Mouse (Mus musculus) liver, postnatal 0 days (tissue): ENCODE measurements around the gene S100a10. TPM values are rescaled to one million over a fixed set of nuclear protein-coding genes. Genes with fewer than 3 reads are reported as not detected.

Source experiments
- ATAC-seq: fragments of 200-750 bp; cut with Nextera tagmentation; 2 replicates; pipeline ENCODE4 v1.8.0; 2017; ENCODE audit warnings: mild to moderate bottlenecking, moderate library complexity
- DNase-seq: peaks from one replicate; pipeline ENCODE4 v3.0.0-alpha.2; 2016
- H3K27ac ChIP-seq: fragments of 300-500 bp; sonication (generic); 2 replicates; pipeline ENCODE4 v1.5.1; 2014; ENCODE audit warnings: antibody characterized with exemption, moderate library complexity, mild to moderate bottlenecking, low read depth
- H3K27me3 ChIP-seq: fragments of 300-500 bp; sonication (generic); 2 replicates; pipeline ENCODE4 v1.6.1; 2014; ENCODE audit warnings: low read length, control low read depth, mixed read lengths; ENCODE audit not compliant: insufficient read depth
- H3K36me3 ChIP-seq: fragments of 300-500 bp; sonication (generic); replicated peaks from 2 replicates; pipeline ENCODE4 v1.6.1; 2014; ENCODE audit warnings: mild to moderate bottlenecking, control low read depth, low read length, moderate library complexity, mixed read lengths; ENCODE audit not compliant: insufficient read depth
- H3K4me1 ChIP-seq: fragments of 300-500 bp; sonication (generic); 2 replicates; pipeline ENCODE4 v1.6.1; 2014; ENCODE audit warnings: antibody characterized with exemption, mild to moderate bottlenecking, control low read depth; ENCODE audit not compliant: insufficient read depth
- H3K4me2 ChIP-seq: fragments of 300-500 bp; sonication (generic); 2 replicates; pipeline ENCODE4 v1.6.1; 2014; ENCODE audit warnings: low read depth, mild to moderate bottlenecking, low read length, moderate library complexity, mixed read lengths
- H3K4me3 ChIP-seq: fragments of 300-500 bp; sonication (generic); 2 replicates; pipeline ENCODE4 v1.5.1; 2014; ENCODE audit warnings: low read depth, low read length
- H3K9ac ChIP-seq: fragments of 300-500 bp; sonication (generic); replicated peaks from 2 replicates; pipeline ENCODE4 v1.6.1; 2014; ENCODE audit warnings: mild to moderate bottlenecking, moderate library complexity
- H3K9me3 ChIP-seq: fragments of 300-500 bp; sonication (generic); 2 replicates; pipeline ENCODE4 v1.6.1; 2016; ENCODE audit warnings: mild to moderate bottlenecking, control low read depth, low read length, mixed read lengths
- CTCF ChIP-seq: sonication (generic); IDR thresholded peaks from 2 replicates; pipeline ENCODE4 v1.5.1; 2016; ENCODE audit warnings: antibody characterized with exemption, low read depth
- EP300 ChIP-seq: IDR thresholded peaks from 2 replicates; pipeline ENCODE4 v1.6.1; 2016; ENCODE audit warnings: antibody characterized with exemption, low read depth, mild to moderate bottlenecking
- WGBS: fragments of 180-500 bp; shearing (Covaris S2); extraction: QIAGEN DNeasy Blood & Tissue Kit; methylation state at CpG from one replicate; pipeline ENCODE4 v1.1.7; 2014; ENCODE audit not compliant: insufficient replicate concordance; 5-methylcytosine and 5-hydroxymethylcytosine counted together
- polyA plus RNA-seq: library from polyadenylated mRNA; unstranded; fragments of >200 nt; fragmentation: Nextera tagmentation; extraction: Ambion mirVana; gene quantifications from 2 replicates; pipeline ENCODE4 v1.2.1, GENCODE M21; 2015

Gene S100a10
- polyA plus RNA-seq, 1 experiment from 2014 or later: 75.4 TPM

DNA sequence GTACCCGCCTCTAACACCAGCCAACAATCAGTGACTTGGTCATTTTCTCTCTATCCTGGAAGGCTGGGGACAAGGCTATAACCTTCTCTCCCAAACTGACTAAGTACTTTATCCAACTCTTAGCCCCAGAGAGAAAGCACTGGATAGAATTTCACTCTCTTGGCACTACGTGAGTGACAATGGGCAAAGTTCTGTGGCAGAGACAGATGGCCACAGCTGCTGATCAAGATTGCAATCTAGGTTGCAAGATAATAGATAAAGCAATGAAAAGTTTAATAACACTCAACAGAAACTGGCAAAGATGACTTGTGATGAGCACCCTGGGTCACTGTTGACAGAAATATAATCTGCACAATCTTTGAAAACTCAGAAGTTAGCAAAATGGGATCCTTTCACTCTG, 14.2 kb downstream of the S100a10 start:
- Histone ChIP-seq H3K4me3 (no peak overlapping the region), H3K27me3 (no peaks in the 10 kb centered on the region), H3K9me3 (no peaks in the 10 kb centered on the region), H3K4me2 (no peak overlapping the region), H3K9ac (no peak overlapping the region), H3K4me1 (no peaks in the 10 kb centered on the region), H3K27ac (no peak overlapping the region), H3K36me3 (no peaks in the 10 kb centered on the region; the same call in 1 of the 2 replicates)
- DNase-seq (no peak), ATAC-seq (no peak)
- no peak for TF ChIP-seq EP300
- no peak for TF ChIP-seq CTCF
- WGBS: 63% methylated on average over 2 of the region's 2 CpGs

DNA sequence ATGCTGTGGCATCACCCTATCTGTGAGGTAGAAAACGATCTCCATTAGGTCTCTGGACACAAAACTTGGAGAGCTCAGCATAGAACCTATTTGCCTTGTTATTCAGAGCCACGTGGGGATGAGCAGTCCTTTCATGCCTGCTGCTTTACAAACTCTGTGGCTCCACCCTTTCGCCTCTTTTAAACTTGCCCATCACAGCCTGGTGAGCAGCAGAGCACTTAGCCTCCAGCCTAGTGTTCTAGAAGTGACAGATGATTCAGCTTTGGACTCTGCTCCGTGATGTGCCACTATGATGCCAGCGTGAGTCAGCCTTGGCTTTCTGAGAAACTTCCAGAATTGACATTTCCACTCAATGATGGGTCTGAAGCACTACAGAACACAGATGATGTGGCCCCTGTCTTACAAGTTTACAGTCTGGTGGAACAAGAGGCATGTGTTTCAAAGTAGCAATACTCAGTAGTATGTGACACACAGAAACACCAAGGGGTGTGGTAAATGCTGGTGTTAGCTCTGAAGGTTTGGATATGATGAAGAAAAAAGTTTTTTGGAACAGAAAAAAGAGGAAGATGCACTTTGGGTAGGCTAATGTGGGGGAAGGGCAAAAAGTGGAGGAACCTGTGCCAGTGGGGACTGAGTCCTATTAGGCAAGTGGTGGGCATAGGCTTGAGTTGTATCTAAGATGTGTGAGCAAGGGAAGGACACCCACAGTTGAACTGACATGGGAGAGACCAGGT, 17.3 kb downstream of the S100a10 start:
- Histone ChIP-seq H3K27me3 (no peaks in the 10 kb centered on the region), H3K4me3 (no peak overlapping the region), H3K36me3 (no peaks in the 10 kb centered on the region), H3K4me1 (no peaks in the 10 kb centered on the region), H3K9me3 (no peaks in the 10 kb centered on the region), H3K27ac (no peak overlapping the region), H3K4me2 (no peak overlapping the region), H3K9ac (no peak overlapping the region)
- WGBS: 63% methylated on average over 5 of the region's 5 CpGs
- TF ChIP-seq EP300 (no peak), CTCF (no peak)
- no peak for ATAC-seq
- no peak for DNase-seq

DNA sequence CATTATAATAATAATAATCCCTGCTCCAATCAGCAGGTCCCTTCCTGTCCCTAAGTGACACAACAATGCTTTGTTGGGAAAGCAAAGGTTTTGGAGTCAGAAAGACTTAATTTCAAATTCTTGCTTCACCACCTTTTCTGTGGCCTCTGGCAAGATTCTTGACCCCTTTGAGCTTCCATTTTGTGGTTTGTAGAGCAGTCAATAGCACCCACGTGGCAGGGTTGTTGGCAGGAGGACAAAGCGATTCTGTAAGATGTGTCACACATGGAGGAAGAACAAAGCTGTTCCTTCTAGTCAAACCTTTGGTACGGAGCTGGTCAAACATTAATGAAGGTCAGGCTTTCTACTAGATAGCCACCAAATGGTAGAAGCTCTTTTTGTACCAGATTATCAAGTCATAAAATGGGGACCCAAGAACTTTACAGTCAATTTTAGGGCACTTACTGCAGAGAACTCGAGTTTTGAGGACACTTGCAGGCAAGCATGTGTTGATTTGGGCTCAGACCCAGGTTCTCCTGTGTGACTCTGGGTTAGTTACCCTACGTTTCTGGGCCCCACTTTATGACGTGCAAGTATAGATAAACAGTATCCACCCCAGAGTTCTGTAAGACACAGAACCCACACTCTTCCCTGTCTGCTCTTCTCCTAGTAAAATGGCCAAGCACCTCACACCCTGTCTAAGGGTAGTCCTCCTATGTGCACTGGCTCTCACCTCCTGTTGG, 24.6 kb downstream of the S100a10 start:
- H3K4me1 ChIP-seq: no peaks in the 10 kb centered on the region
- no peaks in the 10 kb centered on the region for H3K9me3 ChIP-seq
- no peak overlapping the region for H3K4me2 ChIP-seq
- no peak overlapping the region for H3K4me3 ChIP-seq
- no peaks in the 10 kb centered on the region for H3K27me3 ChIP-seq
- TF ChIP-seq EP300: peak; percentile 29; the same call in 1 of the 2 replicates
- no peak for TF ChIP-seq CTCF
- no peaks in the 10 kb centered on the region for H3K36me3 ChIP-seq
- WGBS: 54% methylated on average over 6 of the region's 6 CpGs
- ATAC-seq (peak; percentile 66), DNase-seq (peak; percentile 51)
- no peak overlapping the region for H3K27ac ChIP-seq
- H3K9ac ChIP-seq: no peak overlapping the region

DNA sequence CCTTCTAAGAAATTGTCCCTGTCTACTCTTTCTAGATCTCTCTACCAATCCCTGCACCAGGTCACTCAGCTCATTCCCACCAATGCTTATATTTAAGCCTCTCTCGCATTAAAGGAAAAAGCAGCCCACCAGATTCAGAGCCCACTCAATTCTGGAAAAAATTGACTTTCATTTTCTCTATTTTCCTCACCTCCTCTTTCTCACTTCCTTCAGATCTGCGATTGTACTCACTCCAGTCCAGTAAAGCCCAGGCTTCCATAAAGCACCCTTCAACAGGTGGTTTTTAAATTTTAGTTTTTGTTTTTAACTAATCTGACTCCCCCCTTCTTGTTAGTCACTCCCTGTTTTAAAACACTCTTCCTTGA, 25.1 kb downstream of the S100a10 start:
- H3K27me3 ChIP-seq: no peaks in the 10 kb centered on the region
- no peaks in the 10 kb centered on the region for H3K36me3 ChIP-seq
- H3K9ac ChIP-seq: no peak overlapping the region
- no peak for DNase-seq
- H3K4me1 ChIP-seq: no peaks in the 10 kb centered on the region
- WGBS: 87% methylated on average over 2 of the region's 2 CpGs
- H3K4me3 ChIP-seq: no peak overlapping the region
- H3K4me2 ChIP-seq: no peak overlapping the region
- H3K27ac ChIP-seq: no peak overlapping the region
- no peaks in the 10 kb centered on the region for H3K9me3 ChIP-seq
- TF ChIP-seq EP300 (no peak), CTCF (no peak)
- ATAC-seq: no peak

DNA sequence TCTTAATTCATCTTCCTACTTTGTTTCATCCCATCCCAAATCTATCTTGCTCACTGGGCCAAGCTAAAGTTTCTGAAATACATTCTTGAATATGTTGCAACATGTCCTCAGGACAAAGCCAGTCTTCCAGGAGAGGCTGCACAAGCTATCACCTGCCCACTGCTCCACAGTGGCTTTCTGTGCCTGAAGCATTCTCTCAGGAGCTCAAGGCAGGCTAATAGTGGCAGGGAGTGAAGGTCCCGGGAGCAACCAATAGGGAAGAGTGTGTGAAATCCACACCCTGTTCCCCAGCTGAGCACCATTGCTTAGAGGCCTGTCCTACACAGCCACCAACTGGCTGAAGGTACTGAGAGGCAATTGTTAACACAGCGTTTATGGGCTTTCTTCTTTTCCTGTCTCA, 26.1 kb downstream of the S100a10 start:
- DNase-seq (no peak), ATAC-seq (no peak)
- Histone ChIP-seq H3K36me3 (no peaks in the 10 kb centered on the region), H3K4me2 (no peak overlapping the region), H3K9ac (no peak overlapping the region), H3K27ac (no peak overlapping the region), H3K4me1 (no peaks in the 10 kb centered on the region), H3K4me3 (no peak overlapping the region), H3K9me3 (no peaks in the 10 kb centered on the region), H3K27me3 (no peaks in the 10 kb centered on the region)
- TF ChIP-seq EP300: no peak
- no peak for TF ChIP-seq CTCF
- 38% methylated on average over 2 of the region's 2 CpGs for WGBS

DNA sequence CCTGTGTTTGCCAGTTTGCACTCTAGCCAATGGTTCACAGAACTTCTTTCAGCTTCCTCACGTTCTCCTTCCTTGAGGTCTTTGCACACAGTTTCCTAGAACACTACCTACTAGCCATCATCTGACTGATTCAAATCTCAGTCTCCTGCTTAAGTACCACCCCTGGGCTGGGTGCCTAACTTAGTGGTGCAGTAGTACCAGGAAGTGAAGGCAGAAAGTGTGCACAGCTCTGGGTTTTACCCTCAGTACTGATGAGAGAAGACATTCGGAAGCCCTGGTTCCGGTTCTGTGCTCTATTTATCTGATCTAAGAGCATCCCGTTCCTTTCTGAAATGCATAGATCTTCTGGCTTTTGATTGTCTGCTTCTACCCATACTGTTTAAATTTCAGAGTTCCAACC, 26.8 kb downstream of the S100a10 start:
- no peak overlapping the region for H3K4me3 ChIP-seq
- no peak for DNase-seq
- H3K9me3 ChIP-seq: no peaks in the 10 kb centered on the region
- H3K36me3 ChIP-seq: no peaks in the 10 kb centered on the region
- no peak overlapping the region for H3K27ac ChIP-seq
- H3K4me2 ChIP-seq: no peak overlapping the region
- TF ChIP-seq EP300: no peak
- TF ChIP-seq CTCF: no peak
- H3K4me1 ChIP-seq: no peaks in the 10 kb centered on the region
- ATAC-seq: no peak
- no peaks in the 10 kb centered on the region for H3K27me3 ChIP-seq
- H3K9ac ChIP-seq: no peak overlapping the region
- 72% methylated on average over 4 of the region's 4 CpGs for WGBS
